Mouse (Mus musculus) olfactory bulb, adult 2 months (tissue): Measurements from ENCODE around the gene Mmp20.

Experiments
- CTCF ChIP-seq: fragments of 200-500 bp; IDR thresholded peaks from 2 replicates; pipeline ENCODE4 v1.5.1; 2012; ENCODE audit warnings: low read depth, mild to moderate bottlenecking, low read length, moderate library complexity; ENCODE audit not compliant: insufficient read depth
- POLR2A ChIP-seq: fragments of 200-500 bp; IDR thresholded peaks from 2 replicates; pipeline ENCODE4 v1.6.1; 2012; ENCODE audit warnings: mild to moderate bottlenecking, low read depth, low read length, moderate library complexity; ENCODE audit not compliant: insufficient read depth

DNA sequence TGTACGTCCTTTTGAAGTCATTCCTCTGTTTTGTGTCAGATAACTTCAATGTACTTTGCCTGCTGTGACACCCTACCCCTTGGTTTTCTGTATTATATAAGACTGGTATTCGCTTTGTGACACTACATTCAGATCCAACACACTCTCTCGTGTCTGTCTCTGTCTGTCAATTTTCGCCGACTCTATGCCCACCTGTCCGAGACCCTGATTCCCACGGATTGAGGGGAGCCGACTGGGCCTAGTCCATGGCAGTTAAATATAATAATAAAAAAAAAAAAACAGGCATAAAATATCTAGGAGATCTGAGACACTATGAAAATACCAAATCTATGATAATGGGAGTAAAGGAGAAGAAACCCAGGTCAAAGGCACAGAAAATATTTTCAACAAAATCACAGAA, 38.0 kb upstream of the Mmp20 start:
- no peak for TF ChIP-seq CTCF
- TF ChIP-seq POLR2A = no peak
